Mouse (Mus musculus): Measurements from ENCODE around the gene Bsx. TPM values are rescaled to one million over a fixed set of nuclear protein-coding genes. Genes with fewer than 3 reads are reported as not detected.

Bsx gene
- total RNA-seq, 1 experiment, result not detected

GRCm38 (mm10) chr9:40859196-40859595 lies 14.7 kb upstream of the Bsx start:
- Histone ChIP-seq H3K27ac (ENCODE audit: insufficient read depth, low read depth, low read length, poor library complexity, severe bottlenecking) (no peak overlapping the region), H3K36me3 (ENCODE audit: control insufficient read depth, insufficient read depth, low read length, poor library complexity, severe bottlenecking) (no peaks in the 10 kb centered on the region), H3K4me3 (ENCODE audit: insufficient read depth in 1 of 2, low read depth in 1 of 2, low read length in 2 of 2, poor library complexity in 1 of 2, severe bottlenecking in 1 of 2) (no peak overlapping the region), H3K4me1 (ENCODE audit: control insufficient read depth in 2 of 2, insufficient read depth in 2 of 2, low read length in 2 of 2, poor library complexity in 1 of 2) (peaks cover 0 to 2% of the 10 kb centered on the region in 2 experiments; a peak in 1 of 4 replicates), H3K9ac (ENCODE audit: insufficient read depth, low read depth, low read length, poor library complexity, severe bottlenecking) (no peak overlapping the region), H3K9me3 (ENCODE audit: control insufficient read depth, insufficient read depth, low read depth, low read length) (no peaks in the 10 kb centered on the region)
- in situ Hi-C loops (cut with MboI; ENCODE audit: low sequenced_read_pairs in 2 of 2, unreplicated experiment in 2 of 2), result no loop called here
- no peak for DNase-seq (ENCODE audit: low read depth, low spot score)
- TF ChIP-seq CHD2 (IDR thresholded peaks at IDR 0.05; ENCODE audit: low read depth, low read length) (no peak), MAFK (IDR thresholded peaks at IDR 0.05; ENCODE audit: insufficient read depth, low read depth, low read length) (no peak), HCFC1 (IDR thresholded peaks at IDR 0.05; ENCODE audit: borderline replicate concordance, insufficient read depth, low read length) (no peak), ZNF384 (IDR thresholded peaks at IDR 0.05; ENCODE audit: low read depth, low read length) (no peak), ZC3H11A (IDR thresholded peaks at IDR 0.05; ENCODE audit: borderline replicate concordance, low read depth, low read length) (no peak)

GRCm38 (mm10) chr9:40870331-40870730 lies 3.6 kb upstream of the Bsx start:
- no peak overlapping the region for H3K4me3 ChIP-seq (ENCODE audit: insufficient read depth in 1 of 2, low read depth in 1 of 2, low read length in 2 of 2, poor library complexity in 1 of 2, severe bottlenecking in 1 of 2)
- H3K4me1 ChIP-seq (ENCODE audit: control insufficient read depth in 2 of 2, insufficient read depth in 2 of 2, low read length in 2 of 2, poor library complexity in 1 of 2), result no peaks in the 10 kb centered on the region
- in situ Hi-C loops (cut with MboI; ENCODE audit: low sequenced_read_pairs in 2 of 2, unreplicated experiment in 2 of 2), result no loop called here
- H3K27ac ChIP-seq (ENCODE audit: insufficient read depth, low read depth, low read length, poor library complexity, severe bottlenecking), result no peak overlapping the region
- TF ChIP-seq ZC3H11A (IDR thresholded peaks at IDR 0.05; ENCODE audit: borderline replicate concordance, low read depth, low read length) (no peak), HCFC1 (IDR thresholded peaks at IDR 0.05; ENCODE audit: borderline replicate concordance, insufficient read depth, low read length) (no peak), MAFK (IDR thresholded peaks at IDR 0.05; ENCODE audit: insufficient read depth, low read depth, low read length) (no peak), CHD2 (IDR thresholded peaks at IDR 0.05; ENCODE audit: low read depth, low read length) (no peak), ZNF384 (IDR thresholded peaks at IDR 0.05; ENCODE audit: low read depth, low read length) (no peak)
- DNase-seq (ENCODE audit: low read depth, low spot score), result no peak
- no peaks in the 10 kb centered on the region for H3K9me3 ChIP-seq (ENCODE audit: control insufficient read depth, insufficient read depth, low read depth, low read length)
- no peaks in the 10 kb centered on the region for H3K36me3 ChIP-seq (ENCODE audit: control insufficient read depth, insufficient read depth, low read length, poor library complexity, severe bottlenecking)
- H3K9ac ChIP-seq (ENCODE audit: insufficient read depth, low read depth, low read length, poor library complexity, severe bottlenecking), result no peak overlapping the region

GRCm38 (mm10) chr9:40871369-40872155 lies 2.4 kb upstream of the Bsx start:
- DNase-seq (ENCODE audit: low read depth, low spot score), result no peak
- H3K36me3 ChIP-seq (ENCODE audit: control insufficient read depth, insufficient read depth, low read length, poor library complexity, severe bottlenecking), result no peaks in the 10 kb centered on the region
- in situ Hi-C loops (cut with MboI; ENCODE audit: low sequenced_read_pairs in 2 of 2, unreplicated experiment in 2 of 2), result no loop called here
- TF ChIP-seq ZNF384 (IDR thresholded peaks at IDR 0.05; ENCODE audit: low read depth, low read length), result no peak
- TF ChIP-seq CHD2 (IDR thresholded peaks at IDR 0.05; ENCODE audit: low read depth, low read length), result no peak
- no peak for TF ChIP-seq MAFK (IDR thresholded peaks at IDR 0.05; ENCODE audit: insufficient read depth, low read depth, low read length)
- no peak for TF ChIP-seq HCFC1 (IDR thresholded peaks at IDR 0.05; ENCODE audit: borderline replicate concordance, insufficient read depth, low read length)
- no peak for TF ChIP-seq ZC3H11A (IDR thresholded peaks at IDR 0.05; ENCODE audit: borderline replicate concordance, low read depth, low read length)
- H3K4me1 ChIP-seq (ENCODE audit: control insufficient read depth in 2 of 2, insufficient read depth in 2 of 2, low read length in 2 of 2, poor library complexity in 1 of 2), result no peaks in the 10 kb centered on the region
- no peak overlapping the region for H3K27ac ChIP-seq (ENCODE audit: insufficient read depth, low read depth, low read length, poor library complexity, severe bottlenecking)
- peak overlapping the region; percentile 58 to 62 for H3K4me3 ChIP-seq (ENCODE audit: insufficient read depth in 1 of 2, low read depth in 1 of 2, low read length in 2 of 2, poor library complexity in 1 of 2, severe bottlenecking in 1 of 2)
- peak overlapping the region; percentile 18; the same call in 1 of the 2 replicates for H3K9ac ChIP-seq (ENCODE audit: insufficient read depth, low read depth, low read length, poor library complexity, severe bottlenecking)
- no peaks in the 10 kb centered on the region for H3K9me3 ChIP-seq (ENCODE audit: control insufficient read depth, insufficient read depth, low read depth, low read length)

- peak; percentile 56 for DNase-seq (ENCODE audit: low read depth, low spot score)
- Histone ChIP-seq H3K9ac (ENCODE audit: insufficient read depth, low read depth, low read length, poor library complexity, severe bottlenecking) (0 out of 2 replicates have a peak overlapping the region, but pooled peaks have one; percentile 18), H3K36me3 (ENCODE audit: control insufficient read depth, insufficient read depth, low read length, poor library complexity, severe bottlenecking) (no peaks in the 10 kb centered on the region), H3K4me3 (ENCODE audit: insufficient read depth in 1 of 2, low read depth in 1 of 2, low read length in 2 of 2, poor library complexity in 1 of 2, severe bottlenecking in 1 of 2) (peak overlapping the region; percentile 58 to 62), H3K9me3 (ENCODE audit: control insufficient read depth, insufficient read depth, low read depth, low read length) (no peaks in the 10 kb centered on the region), H3K27ac (ENCODE audit: insufficient read depth, low read depth, low read length, poor library complexity, severe bottlenecking) (no peak overlapping the region), H3K4me1 (ENCODE audit: control insufficient read depth in 2 of 2, insufficient read depth in 2 of 2, low read length in 2 of 2, poor library complexity in 1 of 2) (no peaks in the 10 kb centered on the region)
- in situ Hi-C loops (cut with MboI; ENCODE audit: low sequenced_read_pairs in 2 of 2, unreplicated experiment in 2 of 2), result no loop called here
- no peak for TF ChIP-seq ZC3H11A (IDR thresholded peaks at IDR 0.05; ENCODE audit: borderline replicate concordance, low read depth, low read length)
- no peak for TF ChIP-seq MAFK (IDR thresholded peaks at IDR 0.05; ENCODE audit: insufficient read depth, low read depth, low read length)
- TF ChIP-seq CHD2 (IDR thresholded peaks at IDR 0.05; ENCODE audit: low read depth, low read length), result no peak
Measured at GRCm38 (mm10) chr9:40872156-40872478, 1.8 kb upstream of the Bsx start.

Data from ES-E14 (cell line).